Mouse (Mus musculus): ENCODE measurements around the gene Cox7a2l. TPM values are rescaled to one million over a fixed set of nuclear protein-coding genes. Genes with fewer than 3 reads are reported as not detected.
A peak's percentile ranks its signal among the peaks of the same experiment; 100 is the strongest.

Cox7a2l gene
- polyA plus RNA-seq, 1 experiment from 2014 or later: 182 TPM

DNA sequence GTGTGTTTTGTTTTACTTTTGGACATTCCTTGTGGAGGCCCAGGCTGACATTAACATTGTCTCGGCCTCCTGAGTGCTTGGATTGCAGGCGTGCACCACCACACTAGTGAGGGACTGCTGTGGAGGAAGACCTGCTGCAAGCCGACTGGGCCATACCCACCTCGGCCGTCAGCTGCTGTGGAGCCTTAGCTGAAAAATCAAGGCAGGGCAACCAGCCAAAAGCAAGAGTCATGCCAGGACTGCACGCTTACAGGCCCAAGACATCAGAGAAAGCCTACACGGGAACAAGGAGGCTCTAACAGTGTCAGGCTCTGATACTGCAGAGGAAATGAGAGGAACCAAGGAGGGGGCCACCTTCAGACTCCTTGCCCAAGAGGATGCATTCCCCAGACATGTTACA lies 35.6 kb downstream of the Cox7a2l start:
- Histone ChIP-seq H3K36me3 (ENCODE audit: control insufficient read depth, insufficient read depth, low read length) (peaks cover 11% of the 10 kb centered on the region), H3K4me2 (no peak overlapping the region), H3K9ac (ENCODE audit: low read length) (no peak overlapping the region), H3K27me3 (ENCODE audit: control insufficient read depth, insufficient read depth, low read length) (no peaks in the 10 kb centered on the region), H3K4me1 (ENCODE audit: control insufficient read depth, insufficient read depth, low read length) (no peaks in the 10 kb centered on the region), H3K4me3 (ENCODE audit: low read depth, low read length) (no peak overlapping the region), H3K27ac (ENCODE audit: low read depth, low read length) (no peak overlapping the region), H3K9me3 (ENCODE audit: control insufficient read depth, low read length) (no peaks in the 10 kb centered on the region)
- DNase-seq (ENCODE audit: low spot score, missing footprints): no peak
- 94% methylated on average over 7 of the region's 7 CpGs for WGBS
- ATAC-seq (ENCODE audit: low FRiP score): no peak

DNA sequence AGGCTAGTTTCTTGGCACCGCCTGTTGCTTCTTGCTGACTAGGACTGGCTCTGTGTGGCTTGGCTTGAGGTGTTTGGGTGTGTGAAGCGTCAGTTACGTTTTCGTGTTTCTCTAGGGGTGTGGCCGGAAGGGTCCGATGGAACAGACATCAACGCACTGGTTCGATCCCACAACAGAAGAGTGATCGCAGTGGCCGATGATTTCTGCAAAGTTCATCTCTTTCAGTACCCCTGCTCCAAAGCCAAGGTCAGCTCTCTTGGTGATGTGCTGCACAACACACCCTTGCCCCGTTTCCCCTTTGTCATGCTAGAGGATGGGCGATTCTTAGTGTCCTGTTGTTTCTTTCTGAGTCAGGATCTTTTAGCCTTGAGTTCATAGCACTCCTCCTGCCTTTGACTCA lies 40.0 kb downstream of the Cox7a2l start:
- WGBS: 94% methylated on average over 12 of the region's 12 CpGs
- Histone ChIP-seq H3K9ac (ENCODE audit: low read length) (no peak overlapping the region), H3K36me3 (ENCODE audit: control insufficient read depth, insufficient read depth, low read length) (peaks cover 16% of the 10 kb centered on the region)

DNA sequence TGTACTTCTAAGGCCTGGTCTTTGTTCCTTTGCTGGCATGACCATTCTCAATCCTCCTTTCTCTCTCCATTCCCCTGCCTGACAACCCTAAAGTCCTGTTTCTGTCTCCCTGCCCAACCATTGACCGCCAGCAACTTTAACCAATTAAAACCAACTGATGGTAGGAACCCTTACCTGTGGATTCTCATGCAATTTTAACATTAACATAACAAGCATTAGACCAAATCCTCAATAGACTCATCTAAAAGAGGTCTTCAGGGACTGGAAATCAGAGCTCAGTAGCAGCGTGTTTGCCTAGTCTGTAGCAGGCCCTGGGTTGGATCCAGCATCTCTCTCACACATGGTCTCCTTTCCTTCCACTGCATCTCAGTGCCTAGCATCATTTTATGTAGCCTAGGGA lies 47.5 kb downstream of the Cox7a2l start:
- no peak for ATAC-seq (ENCODE audit: low FRiP score)
- H3K36me3 ChIP-seq (ENCODE audit: control insufficient read depth, insufficient read depth, low read length): peaks cover 6% of the 10 kb centered on the region; the same call in 1 of the 2 replicates

More for the DNA sequence above, 40.0 kb downstream of the Cox7a2l start:
- Histone ChIP-seq H3K4me3 (ENCODE audit: low read depth, low read length) (no peak overlapping the region), H3K4me1 (ENCODE audit: control insufficient read depth, insufficient read depth, low read length) (no peaks in the 10 kb centered on the region), H3K27ac (ENCODE audit: low read depth, low read length) (no peak overlapping the region), H3K27me3 (ENCODE audit: control insufficient read depth, insufficient read depth, low read length) (no peaks in the 10 kb centered on the region), H3K4me2 (no peak overlapping the region), H3K9me3 (ENCODE audit: control insufficient read depth, low read length) (no peaks in the 10 kb centered on the region)
- no peak for ATAC-seq (ENCODE audit: low FRiP score)
- DNase-seq (ENCODE audit: low spot score, missing footprints): no peak

DNA sequence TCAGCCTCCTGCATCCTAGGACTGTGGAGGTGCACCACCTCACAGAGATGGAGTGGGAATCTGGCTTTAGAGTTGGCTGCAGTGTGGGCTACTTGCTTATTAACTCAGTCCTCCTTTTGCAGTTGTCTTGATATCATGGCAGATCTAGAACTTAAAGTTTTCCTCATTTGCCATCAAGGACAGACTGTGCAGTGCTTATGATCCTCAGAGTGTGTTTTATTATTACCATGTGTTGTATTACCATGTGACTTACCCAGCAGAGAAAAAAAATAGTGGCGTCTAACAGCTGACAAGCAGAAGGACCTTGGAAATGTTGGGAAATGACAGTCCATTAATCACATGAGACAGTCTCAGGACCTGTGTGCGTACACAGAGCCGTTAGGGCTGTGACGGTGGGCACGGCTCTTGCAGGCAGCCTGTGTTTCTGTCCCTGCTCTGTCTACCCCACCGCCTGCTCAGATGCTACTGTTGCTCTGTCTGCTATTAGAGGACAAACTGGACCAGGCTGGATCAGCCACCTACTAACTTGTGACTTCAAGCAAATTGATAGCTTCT lies 50.4 kb downstream of the Cox7a2l start:
- Histone ChIP-seq H3K9me3 (ENCODE audit: control insufficient read depth, low read length) (no peaks in the 10 kb centered on the region), H3K4me2 (no peak overlapping the region), H3K4me1 (ENCODE audit: control insufficient read depth, insufficient read depth, low read length) (no peaks in the 10 kb centered on the region), H3K4me3 (ENCODE audit: low read depth, low read length) (no peak overlapping the region), H3K27ac (ENCODE audit: low read depth, low read length) (no peak overlapping the region), H3K36me3 (ENCODE audit: control insufficient read depth, insufficient read depth, low read length) (no peaks in the 10 kb centered on the region; the same call in 1 of the 2 replicates), H3K9ac (ENCODE audit: low read length) (no peak overlapping the region), H3K27me3 (ENCODE audit: control insufficient read depth, insufficient read depth, low read length) (no peaks in the 10 kb centered on the region)
- no peak; the same call in 1 of the 2 replicates for ATAC-seq (ENCODE audit: low FRiP score)
- 77% methylated on average over 6 of the region's 6 CpGs for WGBS
- DNase-seq (ENCODE audit: low spot score, missing footprints): no peak

More for the DNA sequence above, 47.5 kb downstream of the Cox7a2l start:
- H3K27me3 ChIP-seq (ENCODE audit: control insufficient read depth, insufficient read depth, low read length): no peaks in the 10 kb centered on the region
- H3K27ac ChIP-seq (ENCODE audit: low read depth, low read length): no peak overlapping the region
- H3K9ac ChIP-seq (ENCODE audit: low read length): no peak overlapping the region
- H3K4me2 ChIP-seq: no peak overlapping the region
- H3K9me3 ChIP-seq (ENCODE audit: control insufficient read depth, low read length): no peaks in the 10 kb centered on the region
- no peak for DNase-seq (ENCODE audit: low spot score, missing footprints)
- 92% methylated on average over 2 of the region's 2 CpGs for whole genome bisulfite sequencing
- no peak overlapping the region for H3K4me3 ChIP-seq (ENCODE audit: low read depth, low read length)
- no peaks in the 10 kb centered on the region for H3K4me1 ChIP-seq (ENCODE audit: control insufficient read depth, insufficient read depth, low read length)

DNA sequence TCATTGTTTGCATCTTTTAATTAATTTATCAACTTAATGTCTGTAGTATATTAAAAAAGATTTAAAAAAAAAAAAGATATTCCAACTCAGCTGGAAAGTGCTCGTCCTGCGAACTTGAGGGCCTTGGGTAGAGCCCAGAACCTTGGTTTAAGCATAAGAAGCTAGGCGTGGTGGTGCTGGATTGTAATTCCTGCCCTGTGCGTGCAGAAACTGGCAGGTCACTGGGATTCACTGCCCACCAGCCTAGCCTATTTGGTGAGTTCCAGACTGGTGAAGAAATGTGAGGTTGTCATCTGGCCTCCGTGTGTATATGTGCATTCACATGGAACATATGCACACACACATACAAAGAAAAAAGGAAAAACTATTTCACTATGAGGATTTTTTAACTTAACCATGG lies 51.2 kb downstream of the Cox7a2l start:
- DNase-seq (ENCODE audit: low spot score, missing footprints) (peak; percentile 78), ATAC-seq (ENCODE audit: low FRiP score) (no peak)
- no peak overlapping the region for H3K27ac ChIP-seq (ENCODE audit: low read depth, low read length)
- H3K27me3 ChIP-seq (ENCODE audit: control insufficient read depth, insufficient read depth, low read length): no peaks in the 10 kb centered on the region
- no peaks in the 10 kb centered on the region for H3K4me1 ChIP-seq (ENCODE audit: control insufficient read depth, insufficient read depth, low read length)
- WGBS: 94% methylated on average over 5 of the region's 5 CpGs
- no peak overlapping the region for H3K4me2 ChIP-seq
- H3K9ac ChIP-seq (ENCODE audit: low read length): no peak overlapping the region
- no peak overlapping the region for H3K4me3 ChIP-seq (ENCODE audit: low read depth, low read length)
- no peaks in the 10 kb centered on the region for H3K9me3 ChIP-seq (ENCODE audit: control insufficient read depth, low read length)
- no peaks in the 10 kb centered on the region; the same call in 1 of the 2 replicates for H3K36me3 ChIP-seq (ENCODE audit: control insufficient read depth, insufficient read depth, low read length)

DNA sequence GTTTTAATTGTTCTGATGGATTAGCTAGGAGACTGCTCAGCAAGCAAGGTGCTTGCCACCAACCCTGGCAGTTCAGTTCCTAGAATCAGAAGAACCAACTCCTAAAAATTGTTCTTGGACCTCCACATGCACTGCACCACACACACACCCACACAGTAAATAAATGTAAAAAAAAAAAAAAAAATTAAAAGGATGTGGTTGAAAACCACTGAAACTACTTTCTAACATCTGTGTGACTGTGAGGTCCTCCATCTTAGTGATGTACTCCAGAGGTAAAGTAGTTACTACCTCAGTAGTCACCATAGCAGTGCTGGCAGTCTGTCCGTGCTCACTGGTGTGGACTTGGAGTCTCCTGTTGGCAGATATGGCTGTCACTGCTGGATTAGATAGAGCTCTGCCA lies 59.9 kb downstream of the Cox7a2l start:
- Histone ChIP-seq H3K4me2 (no peak overlapping the region), H3K4me1 (ENCODE audit: control insufficient read depth, insufficient read depth, low read length) (no peaks in the 10 kb centered on the region), H3K9me3 (ENCODE audit: control insufficient read depth, low read length) (no peaks in the 10 kb centered on the region), H3K9ac (ENCODE audit: low read length) (no peak overlapping the region), H3K27ac (ENCODE audit: low read depth, low read length) (no peak overlapping the region), H3K36me3 (ENCODE audit: control insufficient read depth, insufficient read depth, low read length) (peaks cover 5% of the 10 kb centered on the region; the same call in 1 of the 2 replicates), H3K27me3 (ENCODE audit: control insufficient read depth, insufficient read depth, low read length) (no peaks in the 10 kb centered on the region), H3K4me3 (ENCODE audit: low read depth, low read length) (no peak overlapping the region)
- DNase-seq (ENCODE audit: low spot score, missing footprints): peak; percentile 23
- 100% methylated on average over 1 of the region's 1 CpGs for WGBS
- ATAC-seq (ENCODE audit: low FRiP score): no peak

DNA sequence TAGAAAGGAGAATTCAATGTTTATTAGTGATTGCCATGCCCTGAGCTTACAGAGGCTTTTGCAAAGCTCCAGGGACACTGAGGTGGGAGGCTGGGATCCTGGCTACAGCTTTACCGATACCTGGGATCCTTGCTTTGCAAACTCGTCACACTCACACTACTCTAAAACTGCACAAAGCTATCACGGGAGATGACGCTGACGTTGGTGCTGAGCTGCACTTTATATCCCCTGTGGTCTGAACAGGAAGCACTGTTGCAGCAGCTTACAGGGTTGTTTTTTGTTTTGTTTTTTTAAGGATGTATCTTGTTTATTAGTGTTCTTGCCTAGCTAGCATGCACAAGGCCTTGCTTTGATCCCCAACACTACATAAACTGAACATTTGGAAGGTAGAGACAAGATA lies 63.5 kb downstream of the Cox7a2l start:
- no peak overlapping the region for H3K9ac ChIP-seq (ENCODE audit: low read length)
- H3K4me3 ChIP-seq (ENCODE audit: low read depth, low read length): no peak overlapping the region
- H3K4me1 ChIP-seq (ENCODE audit: control insufficient read depth, insufficient read depth, low read length): no peaks in the 10 kb centered on the region
- peaks cover 8% of the 10 kb centered on the region; the same call in 1 of the 2 replicates for H3K36me3 ChIP-seq (ENCODE audit: control insufficient read depth, insufficient read depth, low read length)
- ATAC-seq (ENCODE audit: low FRiP score) (no peak), DNase-seq (ENCODE audit: low spot score, missing footprints) (no peak)
- H3K27me3 ChIP-seq (ENCODE audit: control insufficient read depth, insufficient read depth, low read length): no peaks in the 10 kb centered on the region
- no peaks in the 10 kb centered on the region for H3K9me3 ChIP-seq (ENCODE audit: control insufficient read depth, low read length)
- H3K4me2 ChIP-seq: no peak overlapping the region
- 86% methylated on average over 5 of the region's 5 CpGs for WGBS
- no peak overlapping the region for H3K27ac ChIP-seq (ENCODE audit: low read depth, low read length)

DNA sequence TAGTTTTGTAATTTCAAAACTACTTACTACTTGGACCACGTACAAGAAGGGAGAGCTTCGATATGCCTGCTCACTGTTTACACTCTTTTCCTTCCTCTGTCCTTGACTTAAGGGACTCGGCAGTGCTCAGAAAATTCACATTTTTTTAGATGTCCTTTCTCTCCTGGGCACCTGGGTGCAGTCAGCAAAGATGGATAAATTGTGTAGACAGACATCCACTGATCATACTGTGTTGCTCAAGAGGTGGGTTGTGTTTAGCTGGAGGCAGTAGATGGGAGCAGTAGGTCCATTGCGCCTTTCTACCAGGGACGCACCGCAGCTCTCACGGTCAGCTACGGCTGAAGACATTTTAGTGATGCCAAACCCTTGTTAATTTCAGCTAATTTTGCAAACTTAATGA lies 64.7 kb downstream of the Cox7a2l start:
- no peak overlapping the region for H3K9ac ChIP-seq (ENCODE audit: low read length)
- H3K9me3 ChIP-seq (ENCODE audit: control insufficient read depth, low read length): no peaks in the 10 kb centered on the region
- H3K27ac ChIP-seq (ENCODE audit: low read depth, low read length): no peak overlapping the region
- no peak overlapping the region for H3K4me3 ChIP-seq (ENCODE audit: low read depth, low read length)
- H3K4me1 ChIP-seq (ENCODE audit: control insufficient read depth, insufficient read depth, low read length): no peaks in the 10 kb centered on the region
- H3K27me3 ChIP-seq (ENCODE audit: control insufficient read depth, insufficient read depth, low read length): no peaks in the 10 kb centered on the region
- peaks cover 8% of the 10 kb centered on the region; the same call in 1 of the 2 replicates for H3K36me3 ChIP-seq (ENCODE audit: control insufficient read depth, insufficient read depth, low read length)
- DNase-seq (ENCODE audit: low spot score, missing footprints): peak; percentile 76
- H3K4me2 ChIP-seq: no peak overlapping the region
- 95% methylated on average over 8 of the region's 8 CpGs for WGBS
- no peak for ATAC-seq (ENCODE audit: low FRiP score)
